Mouse (Mus musculus) neural tube, embryonic 11.5 days (tissue): ENCODE data around the gene Pck2. TPM values are rescaled to one million over a fixed set of nuclear protein-coding genes. Genes with fewer than 3 reads are reported as not detected.

ENCODE experiments used
- ATAC-seq: fragments of 200-750 bp; cut with Nextera tagmentation; 2 replicates; pipeline ENCODE4 v1.8.0; 2017; ENCODE audit warnings: moderate number of reproducible peaks, mild to moderate bottlenecking, moderate TSS enrichment, moderate library complexity; ENCODE audit not compliant: insufficient read depth, low FRiP score, low TSS enrichment
- DNase-seq: peaks from one replicate; pipeline ENCODE4 v3.0.0-alpha.2; 2015; ENCODE audit warnings: low spot score
- H3K27ac ChIP-seq: fragments of 300-500 bp; sonication (generic); 2 replicates; pipeline ENCODE4 v1.5.1; 2014; ENCODE audit warnings: low read depth, mild to moderate bottlenecking, low read length
- H3K27me3 ChIP-seq: fragments of 300-500 bp; sonication (generic); 2 replicates; pipeline ENCODE4 v1.6.1; 2014; ENCODE audit warnings: mild to moderate bottlenecking, low read length, mixed read lengths; ENCODE audit not compliant: control insufficient read depth, insufficient read depth
- H3K36me3 ChIP-seq: fragments of 300-500 bp; sonication (generic); 2 replicates; pipeline ENCODE4 v1.6.1; 2014; ENCODE audit warnings: mild to moderate bottlenecking, low read length, moderate library complexity, mixed read lengths; ENCODE audit not compliant: control insufficient read depth, insufficient read depth
- H3K4me1 ChIP-seq: fragments of 300-500 bp; sonication (generic); 2 replicates; pipeline ENCODE4 v1.6.1; 2014; ENCODE audit warnings: low read length, mixed read lengths; ENCODE audit not compliant: control insufficient read depth, insufficient read depth
- H3K4me2 ChIP-seq: fragments of 300-500 bp; sonication (generic); 2 replicates; pipeline ENCODE4 v1.6.1; 2014; ENCODE audit warnings: low read depth, mild to moderate bottlenecking, moderate library complexity
- H3K4me3 ChIP-seq: fragments of 300-500 bp; sonication (generic); 2 replicates; pipeline ENCODE4 v1.5.1; 2014; ENCODE audit warnings: low read depth, low read length
- H3K9ac ChIP-seq: fragments of 300-500 bp; sonication (generic); 2 replicates; pipeline ENCODE4 v1.6.1; 2014; ENCODE audit warnings: mild to moderate bottlenecking, low read length
- H3K9me3 ChIP-seq: fragments of 300-500 bp; sonication (generic); 2 replicates; pipeline ENCODE4 v1.6.1; 2016; ENCODE audit warnings: low read length; ENCODE audit not compliant: control insufficient read depth
- WGBS: fragments of 180-500 bp; shearing (Covaris S2); extraction: QIAGEN DNeasy Blood & Tissue Kit; methylation state at CpG from one replicate; pipeline ENCODE4 v1.1.7; 2014; 5-methylcytosine and 5-hydroxymethylcytosine counted together
- polyA plus RNA-seq: library from polyadenylated mRNA; unstranded; fragments of >200 nt; fragmentation: Nextera tagmentation; extraction: Ambion mirVana; gene quantifications from 2 replicates; pipeline ENCODE4 v1.2.1, GENCODE M21; 2014

The Pck2 gene
- polyA plus RNA-seq = 14.5 and 14.7 TPM in 2 replicates

DNA sequence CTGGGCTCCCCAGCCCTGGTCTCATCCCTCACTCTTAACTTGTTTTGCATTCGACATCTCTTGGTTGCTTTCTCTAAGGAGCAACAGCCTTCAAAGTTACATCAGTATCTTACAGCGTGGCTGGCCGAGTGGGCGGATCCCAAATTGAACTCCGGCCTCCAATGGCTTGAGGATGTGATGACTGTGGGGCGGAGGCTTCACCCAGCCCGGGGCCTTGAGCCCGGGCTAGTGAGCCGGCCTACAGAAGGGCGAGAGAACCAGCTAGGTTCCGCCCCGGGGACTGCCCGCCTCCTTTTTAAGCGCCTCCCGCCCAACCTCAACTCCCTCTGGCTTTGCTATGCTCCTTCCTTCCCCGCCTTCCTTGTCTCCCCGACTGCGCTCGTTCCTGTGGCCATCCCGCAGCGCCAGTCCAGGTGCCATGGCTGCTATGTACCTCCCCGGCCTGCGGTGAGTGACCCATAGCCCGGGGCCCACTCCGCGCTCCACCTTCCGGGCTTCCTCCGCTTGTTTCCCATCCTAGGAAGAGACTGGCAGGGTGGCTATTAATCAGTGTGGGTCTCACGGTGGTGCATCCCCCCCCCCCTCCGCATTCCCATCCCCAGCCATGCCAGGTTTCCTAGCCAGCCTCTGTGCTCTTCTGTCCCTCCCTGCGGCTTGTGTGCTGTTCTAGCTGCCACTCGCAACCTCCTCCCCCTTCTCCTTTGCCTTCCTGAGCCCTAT is at the start of gene Pck2:
Pck2 (plus strand) TSS at position 200 of the 720 bp plus-strand sequence.
- Histone ChIP-seq H3K4me1 (0 out of 2 replicates have a peak, but pooled peaks cover 6% of the 10 kb centered on the region), H3K9me3 (no peaks in the 10 kb centered on the region), H3K36me3 (no peaks in the 10 kb centered on the region), H3K27ac (no peak within 1 kb of the TSS), H3K9ac (peak within 1 kb of the TSS; percentile 77), H3K4me2 (peak within 1 kb of the TSS; percentile 81), H3K4me3 (peak within 1 kb of the TSS; percentile 55), H3K27me3 (no peaks in the 10 kb centered on the region)
- under 1% methylated on average over 32 of the region's 32 CpGs for WGBS
- peak; percentile 79 for ATAC-seq
- peak; percentile 80 for DNase-seq

DNA sequence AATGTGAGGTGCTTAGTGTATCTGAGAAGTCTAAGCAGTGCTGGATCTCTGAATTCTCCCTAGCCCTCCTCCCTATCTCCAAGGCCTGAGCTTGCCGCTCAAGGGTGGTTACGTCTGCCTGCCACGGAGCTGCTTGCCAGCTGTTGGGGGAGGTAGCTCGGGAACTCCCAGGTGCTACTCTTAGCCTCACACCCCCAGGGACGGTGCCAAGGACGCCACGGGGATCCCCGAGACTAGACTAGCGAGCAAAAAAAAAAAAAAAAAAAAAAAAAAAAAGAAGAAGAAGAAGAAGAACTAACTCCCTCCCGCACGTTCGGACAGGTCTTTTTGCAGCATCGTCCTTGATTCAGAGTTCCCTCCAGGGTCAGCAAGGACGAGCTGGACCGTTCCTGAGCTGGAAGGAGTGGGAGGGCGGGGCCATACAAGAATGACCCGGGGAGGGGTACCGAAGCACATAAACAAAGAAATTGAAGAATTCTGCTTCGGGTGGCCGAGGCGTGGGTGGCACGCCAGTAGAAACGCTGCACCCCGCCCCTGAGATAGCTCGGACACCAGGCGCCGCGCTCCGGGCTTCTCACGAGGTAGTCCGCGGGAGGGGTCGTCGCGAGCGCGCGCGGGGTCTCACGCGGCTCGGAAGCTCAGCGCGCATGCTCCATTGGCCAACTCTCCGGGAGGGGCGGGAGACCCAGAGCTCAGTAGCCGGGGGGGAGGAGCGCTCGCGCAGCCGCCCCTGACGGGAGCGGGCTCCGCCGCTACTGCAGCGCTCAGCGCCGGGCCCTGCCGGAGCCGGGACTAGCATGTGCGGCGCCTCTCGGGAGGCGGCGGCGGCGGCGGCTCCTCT is 49.5 kb upstream of the Pck2 start, which contains the start of gene Carmil3:
Carmil3 (plus strand) TSS at position 291 of the 841 bp plus-strand sequence.
- Histone ChIP-seq H3K4me2 (peak within 1 kb of the TSS; percentile 84), H3K4me3 (peak within 1 kb of the TSS; percentile 75), H3K4me1 (no peaks in the 10 kb centered on the region), H3K27ac (peak within 1 kb of the TSS; percentile 65), H3K9me3 (no peaks in the 10 kb centered on the region), H3K9ac (peak within 1 kb of the TSS; percentile 68), H3K27me3 (no peaks in the 10 kb centered on the region), H3K36me3 (no peaks in the 10 kb centered on the region; the same call in 1 of the 2 replicates)
- ATAC-seq (peak; percentile 77), DNase-seq (peak; percentile 88)
- WGBS = under 1% methylated on average over 54 of the region's 68 CpGs

DNA sequence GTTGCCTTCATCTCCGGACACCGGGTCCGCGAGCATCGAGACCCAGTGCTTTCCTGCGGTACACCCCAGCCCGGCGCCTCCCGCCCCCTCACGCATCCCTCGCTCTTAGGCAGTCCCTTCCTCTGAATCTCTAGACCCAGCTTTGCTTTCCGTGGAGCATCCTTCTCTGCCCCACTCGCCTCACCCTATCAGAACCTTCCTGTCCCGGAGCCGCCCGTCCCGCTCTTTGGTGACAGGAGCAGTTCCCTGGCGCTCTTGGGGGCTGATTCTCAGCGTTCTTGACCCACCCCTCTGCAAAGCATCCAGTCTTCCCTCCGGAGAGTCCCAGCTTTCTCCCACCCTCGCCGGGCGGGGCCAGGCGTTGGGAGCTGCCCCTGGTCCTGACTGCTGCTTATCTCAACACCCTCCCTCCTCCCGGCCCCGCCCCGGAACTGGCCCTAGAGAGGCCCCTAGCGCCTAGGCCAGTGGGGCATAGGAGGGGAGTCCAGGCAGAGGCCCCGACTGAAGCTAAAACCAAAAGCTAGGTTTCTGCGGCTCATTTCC is 48.7 kb upstream of the Pck2 start:
- Histone ChIP-seq H3K9me3 (no peaks in the 10 kb centered on the region), H3K36me3 (no peaks in the 10 kb centered on the region; the same call in 1 of the 2 replicates), H3K4me1 (no peaks in the 10 kb centered on the region), H3K4me3 (peak overlapping the region; percentile 75), H3K4me2 (peak overlapping the region; percentile 84), H3K9ac (peak overlapping the region; percentile 68), H3K27me3 (no peaks in the 10 kb centered on the region), H3K27ac (peak overlapping the region; percentile 65)
- peak; percentile 75 for ATAC-seq
- WGBS = 1% methylated on average over 26 of the region's 30 CpGs
- peak; percentile 82 for DNase-seq

DNA sequence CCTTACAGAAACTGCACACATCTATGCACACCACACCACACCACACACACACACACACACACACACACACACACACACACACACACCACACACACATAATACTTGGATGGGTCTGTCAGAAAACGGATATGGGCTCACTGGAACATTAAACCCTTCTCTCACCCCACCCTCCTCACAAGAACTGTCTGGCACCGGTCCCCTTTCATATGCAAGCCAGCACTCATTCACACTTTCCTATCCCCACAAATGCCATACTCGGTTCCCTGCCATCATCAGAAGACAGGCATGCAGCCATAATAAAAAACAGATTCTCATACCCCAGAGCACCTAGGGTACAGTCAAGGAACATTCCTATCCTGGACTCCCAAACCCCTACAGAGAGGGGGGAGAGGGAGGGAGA is 48.0 kb upstream of the Pck2 start:
- Histone ChIP-seq H3K9me3 (no peaks in the 10 kb centered on the region), H3K4me3 (peak overlapping the region; percentile 75; the same call in 1 of the 2 replicates), H3K27ac (no peak overlapping the region), H3K4me2 (no peak overlapping the region; the same call in 1 of the 2 replicates), H3K4me1 (no peaks in the 10 kb centered on the region), H3K9ac (no peak overlapping the region), H3K36me3 (no peaks in the 10 kb centered on the region; the same call in 1 of the 2 replicates), H3K27me3 (no peaks in the 10 kb centered on the region)
- WGBS = 33% methylated on average over 3 of the region's 3 CpGs
- ATAC-seq = no peak
- no peak for DNase-seq

DNA sequence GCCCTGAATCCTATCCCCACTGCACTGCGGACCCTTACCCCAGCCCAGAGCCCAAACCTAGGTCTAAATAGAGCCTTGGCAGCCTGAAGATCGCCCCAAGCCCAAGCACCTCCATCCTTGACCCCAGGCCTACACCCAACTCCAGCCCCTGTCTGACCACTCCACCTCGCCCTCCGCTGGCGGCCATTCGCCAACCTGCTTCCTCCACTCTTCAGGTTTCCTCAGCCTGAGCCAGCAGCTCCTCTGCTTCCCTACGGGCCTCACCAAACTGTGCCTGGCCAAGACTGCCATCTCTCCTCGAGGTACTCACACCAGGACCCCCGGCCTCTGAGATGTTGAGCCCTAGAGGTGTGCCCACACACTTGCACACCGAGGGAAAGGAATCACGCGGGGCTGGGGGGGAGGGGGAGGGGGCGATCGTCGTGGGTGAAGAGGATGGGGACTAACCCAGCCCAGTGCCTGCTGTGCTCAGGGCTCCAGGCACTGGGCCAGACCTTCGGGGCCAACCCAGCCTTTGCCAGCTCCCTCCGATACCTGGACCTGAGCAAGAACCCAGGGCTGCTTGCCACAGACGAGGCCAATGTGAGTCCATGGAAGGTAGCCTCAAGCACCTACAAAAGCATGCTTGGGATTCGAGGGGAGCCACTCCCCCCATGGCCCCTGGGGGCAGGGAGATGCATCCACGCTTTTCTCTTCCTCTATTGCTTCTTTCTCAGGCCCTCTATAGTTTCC is 44.4 kb upstream of the Pck2 start:
- no peaks in the 10 kb centered on the region for H3K9me3 ChIP-seq
- H3K4me3 ChIP-seq = no peak overlapping the region
- ATAC-seq (no peak), DNase-seq (no peak)
- H3K9ac ChIP-seq = no peak overlapping the region
- H3K4me2 ChIP-seq = no peak overlapping the region
- H3K27ac ChIP-seq = no peak overlapping the region
- 80% methylated on average over 18 of the region's 20 CpGs for WGBS
- no peaks in the 10 kb centered on the region for H3K27me3 ChIP-seq
- no peaks in the 10 kb centered on the region; the same call in 1 of the 2 replicates for H3K36me3 ChIP-seq
- no peaks in the 10 kb centered on the region for H3K4me1 ChIP-seq

DNA sequence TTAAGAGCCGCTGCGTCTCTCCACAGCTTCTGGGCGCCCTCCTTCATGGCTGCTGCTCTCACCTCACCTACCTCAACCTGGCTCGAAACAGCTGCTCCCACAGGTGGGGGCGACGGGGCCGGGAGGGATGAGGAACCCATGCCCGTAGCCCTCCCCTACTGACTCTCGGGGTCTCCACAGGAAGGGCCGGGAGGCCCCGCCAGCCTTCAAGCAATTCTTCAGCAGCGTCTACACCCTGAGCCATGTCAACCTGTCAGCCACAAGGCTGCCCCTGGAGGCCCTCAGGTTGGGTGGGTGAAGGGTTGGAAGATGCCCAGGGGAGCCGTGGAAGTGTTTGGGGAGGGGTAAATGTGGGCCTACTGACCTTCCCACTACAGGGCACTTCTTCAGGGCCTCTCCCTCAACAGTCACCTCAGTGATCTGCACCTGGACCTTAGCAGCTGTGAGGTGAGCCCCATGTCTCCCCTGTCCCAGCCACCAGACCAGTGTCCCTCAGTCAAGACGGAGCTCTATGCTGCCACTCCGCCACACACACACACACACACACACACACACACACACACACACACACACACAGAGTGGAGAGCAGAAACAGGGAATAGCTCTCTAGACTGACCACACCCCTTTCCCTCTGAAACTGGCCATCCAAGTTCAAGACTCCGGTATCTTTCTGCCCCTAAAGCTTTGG is 43.2 kb upstream of the Pck2 start:
- peak; percentile 38; the same call in 1 of the 2 replicates for ATAC-seq
- no peaks in the 10 kb centered on the region for H3K9me3 ChIP-seq
- DNase-seq = no peak
- H3K36me3 ChIP-seq = no peaks in the 10 kb centered on the region; the same call in 1 of the 2 replicates
- H3K27me3 ChIP-seq = no peaks in the 10 kb centered on the region
- H3K4me3 ChIP-seq = no peak overlapping the region
- no peak overlapping the region for H3K4me2 ChIP-seq
- WGBS = 74% methylated on average over 16 of the region's 16 CpGs
- no peak overlapping the region for H3K27ac ChIP-seq
- H3K4me1 ChIP-seq = no peaks in the 10 kb centered on the region
- no peak overlapping the region for H3K9ac ChIP-seq

DNA sequence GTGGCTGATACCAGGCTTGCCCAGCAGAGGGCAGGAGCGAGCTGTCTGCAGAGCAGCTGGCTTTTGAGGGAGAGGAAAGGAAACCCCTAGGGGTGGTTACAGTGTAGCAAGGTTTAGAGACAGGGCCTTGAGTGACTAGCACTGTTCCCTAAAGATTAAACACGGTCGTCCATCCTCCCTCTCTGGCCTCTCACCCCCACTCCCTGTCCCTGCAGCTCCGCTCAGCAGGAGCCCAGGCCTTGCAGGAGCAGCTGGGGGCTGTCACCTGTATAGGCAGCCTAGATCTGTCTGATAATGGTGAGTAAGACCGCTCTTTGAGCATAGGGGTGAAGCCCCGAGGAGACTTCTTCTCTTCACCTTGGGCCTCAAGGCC is 42.6 kb upstream of the Pck2 start:
- peak; percentile 46; the same call in 1 of the 2 replicates for ATAC-seq
- Histone ChIP-seq H3K9me3 (no peaks in the 10 kb centered on the region), H3K9ac (no peak overlapping the region), H3K36me3 (no peaks in the 10 kb centered on the region; the same call in 1 of the 2 replicates), H3K4me2 (no peak overlapping the region), H3K27ac (no peak overlapping the region), H3K4me1 (no peaks in the 10 kb centered on the region), H3K27me3 (no peaks in the 10 kb centered on the region), H3K4me3 (no peak overlapping the region)
- DNase-seq = peak; percentile 88
- 37% methylated on average over 6 of the region's 6 CpGs for WGBS
